Mouse (Mus musculus) right cerebral cortex, postnatal 36 days (tissue): ENCODE data around the gene Sgms1.

Experiments
- DNase-seq, 2 experiments: peaks; one replicate each; pipeline ENCODE4 v3.0.0; 2022; ENCODE audit warnings: low spot score in 2 of 2, mixed read lengths in 1 of 2

Sgms1 gene

GRCm38 (mm10) chr19:32389001-32389871 lies at the start of gene Sgms1:
Gene Sgms1, minus strand, starts transcription at chr19:32389714.
- DNase-seq: peak; percentile 84 to 87

- DNase-seq: no peak
Observed at GRCm38 (mm10) chr19:32425856-32426255, 36.3 kb upstream of the Sgms1 start.

- no peak for DNase-seq
Observed at GRCm38 (mm10) chr19:32424706-32425105, 35.2 kb upstream of the Sgms1 start.

- DNase-seq: no peak
Observed at GRCm38 (mm10) chr19:32419069-32419468, 29.6 kb upstream of the Sgms1 start.

- no peak for DNase-seq
Observed at GRCm38 (mm10) chr19:32416692-32417317, 27.3 kb upstream of the Sgms1 start.

GRCm38 (mm10) chr19:32409603-32410360 lies 20.3 kb upstream of the Sgms1 start:
- no peak for DNase-seq

- DNase-seq: no peak
Observed at GRCm38 (mm10) chr19:32406717-32407116, 17.2 kb upstream of the Sgms1 start.

GRCm38 (mm10) chr19:32404386-32404785 lies 14.9 kb upstream of the Sgms1 start:
- no peak for DNase-seq

GRCm38 (mm10) chr19:32403834-32404233 lies 14.3 kb upstream of the Sgms1 start:
- no peak for DNase-seq

- no peak for DNase-seq
Observed at GRCm38 (mm10) chr19:32398491-32398890, 9.0 kb upstream of the Sgms1 start.

- no peak for DNase-seq
Observed at GRCm38 (mm10) chr19:32396303-32396702, 6.8 kb upstream of the Sgms1 start.

GRCm38 (mm10) chr19:32394825-32395224 lies 5.3 kb upstream of the Sgms1 start:
- DNase-seq: no peak

GRCm38 (mm10) chr19:32393758-32394450 lies 4.4 kb upstream of the Sgms1 start:
- no peak for DNase-seq

- no peak for DNase-seq
Observed at GRCm38 (mm10) chr19:32393092-32393745, 3.7 kb upstream of the Sgms1 start.

- DNase-seq: no peak
Observed at GRCm38 (mm10) chr19:32391441-32391840, 1.9 kb upstream of the Sgms1 start.

GRCm38 (mm10) chr19:32390116-32390515 lies 602 bp upstream of the Sgms1 start:
- no peak for DNase-seq

GRCm38 (mm10) chr19:32388191-32388921 lies 1.2 kb downstream of the Sgms1 start:
- peak; percentile 91 to 93 for DNase-seq

- peak; percentile 28 to 37 for DNase-seq
Observed at GRCm38 (mm10) chr19:32387403-32388190, 1.9 kb downstream of the Sgms1 start.

GRCm38 (mm10) chr19:32386556-32387402 lies 2.7 kb downstream of the Sgms1 start:
- DNase-seq: no peak
